Mouse (Mus musculus): ENCODE results near the gene Drd4.
A peak's percentile ranks its signal among the peaks of the same experiment; 100 is the strongest.
"Not testable (repeated sequence)": the region's sequence is repeated elsewhere in the genome, so short reads cannot be mapped to it uniquely, and the experiment has no call there.

Gene Drd4

GRCm38 (mm10) chr7:141291921-141292582, at the start of gene Drd4:
Gene Drd4, plus strand, starts transcription at chr7:141292006.
- peak; percentile 31 for DNase-seq

- not testable (repeated sequence) for DNase-seq
These were observed 41.3 kb upstream of the Drd4 start for GRCm38 (mm10) chr7:141250486-141250885.

DNA sequence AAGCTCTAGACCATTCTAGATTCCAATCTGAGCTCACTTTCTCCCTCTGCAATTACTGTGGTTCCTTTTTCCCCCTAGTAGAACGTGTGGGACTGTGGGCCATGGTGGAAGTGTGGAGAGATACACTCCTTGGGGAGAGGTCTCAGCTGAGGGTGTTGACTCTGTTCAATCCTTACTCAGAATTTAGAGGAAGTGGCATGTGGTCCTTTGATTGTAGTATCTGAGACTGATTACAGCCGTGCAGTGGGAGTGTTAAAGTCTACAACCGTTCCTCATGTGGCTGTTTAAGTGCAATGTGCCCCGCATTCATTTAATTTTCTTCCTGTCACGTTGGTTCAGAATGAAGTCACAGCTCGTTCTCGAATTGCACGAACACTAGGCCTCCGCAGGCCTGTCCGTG, 35.6 kb upstream of the Drd4 start:
- no peak for DNase-seq

- DNase-seq = no peak
These were observed 30.3 kb upstream of the Drd4 start for GRCm38 (mm10) chr7:141261480-141261879.

DNA sequence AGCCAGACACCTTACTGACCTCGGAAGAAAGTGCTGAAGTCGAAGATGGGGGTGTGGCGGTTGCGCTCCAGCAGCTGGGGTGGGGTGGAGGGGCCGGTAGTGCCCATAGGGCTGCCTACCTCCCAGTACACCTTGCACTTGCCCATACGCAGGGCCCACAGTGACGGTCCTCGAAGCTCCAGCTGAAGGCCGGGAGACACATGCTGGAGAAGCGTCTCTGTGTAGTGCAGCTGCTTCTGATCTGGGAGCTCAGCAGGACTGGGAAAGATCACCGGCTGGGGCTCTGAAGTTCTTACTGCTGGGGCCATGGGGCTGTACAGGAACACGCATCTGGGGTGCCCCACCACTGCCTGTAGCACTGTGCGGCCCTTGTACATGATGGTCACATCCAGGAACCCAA, 28.2 kb upstream of the Drd4 start:
- no peak for DNase-seq

DNA sequence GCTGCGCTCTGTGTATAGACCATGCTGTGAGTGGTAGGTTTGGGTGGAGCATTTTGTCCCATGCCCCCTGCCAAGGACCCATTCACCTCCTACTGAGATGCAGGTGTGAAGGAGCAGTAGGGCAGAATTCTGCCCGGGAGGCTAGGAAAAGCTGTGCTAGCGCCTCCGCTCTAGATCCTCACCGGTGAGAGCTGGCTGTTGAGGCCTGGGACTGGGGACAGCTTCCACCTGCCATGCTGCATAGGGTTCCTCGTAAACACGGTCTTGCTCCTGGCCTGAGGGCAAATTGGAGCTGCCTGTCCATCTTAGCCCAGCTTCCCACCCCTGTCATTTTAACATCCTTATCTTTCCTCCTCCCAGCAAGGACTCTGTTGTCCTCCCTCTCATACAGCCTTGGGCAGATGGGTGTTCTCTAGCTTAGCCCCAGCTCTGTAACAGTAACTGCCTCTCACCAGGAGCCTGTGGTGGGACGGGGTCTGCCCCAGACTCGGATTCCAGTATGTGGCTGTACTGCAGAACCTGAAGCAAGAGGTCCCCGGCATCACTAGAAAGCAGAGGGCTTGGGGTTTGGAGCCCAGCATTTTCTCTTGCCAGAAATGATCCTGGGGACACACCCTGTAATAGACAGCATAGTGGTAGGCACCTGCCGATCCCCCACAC, 27.6 kb upstream of the Drd4 start:
- DNase-seq = no peak

DNA sequence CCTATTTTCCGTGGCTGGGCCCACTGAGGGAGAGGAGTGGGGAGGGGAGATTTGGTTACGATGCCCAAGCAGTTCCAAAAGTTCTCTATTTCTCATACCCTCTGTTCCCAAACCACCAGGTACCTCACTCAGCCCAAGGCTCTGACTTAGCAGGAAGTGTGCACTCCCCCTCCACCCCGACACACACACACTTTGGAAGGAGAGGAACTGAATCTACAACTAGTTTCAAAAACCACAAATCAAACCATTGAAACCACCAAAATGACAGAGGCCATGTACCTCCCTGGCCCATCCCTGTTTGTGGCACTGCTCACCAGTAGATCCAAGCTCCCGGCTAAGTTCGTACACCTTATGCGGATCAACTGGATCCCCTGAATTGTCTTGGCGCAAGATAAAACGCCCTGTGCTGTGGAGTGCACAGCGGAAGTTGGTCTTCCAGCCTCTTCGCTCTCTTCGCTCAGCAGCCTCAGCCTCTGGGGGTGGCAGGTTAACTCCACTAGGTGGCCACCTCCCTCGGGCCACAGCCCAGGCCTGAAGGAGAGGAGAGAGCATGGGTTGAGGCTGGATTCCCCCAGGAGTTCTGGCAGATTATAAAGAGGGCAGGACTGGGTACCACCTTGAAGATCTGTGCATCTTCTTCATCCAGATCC, 26.9 kb upstream of the Drd4 start:
- DNase-seq = no peak

DNA sequence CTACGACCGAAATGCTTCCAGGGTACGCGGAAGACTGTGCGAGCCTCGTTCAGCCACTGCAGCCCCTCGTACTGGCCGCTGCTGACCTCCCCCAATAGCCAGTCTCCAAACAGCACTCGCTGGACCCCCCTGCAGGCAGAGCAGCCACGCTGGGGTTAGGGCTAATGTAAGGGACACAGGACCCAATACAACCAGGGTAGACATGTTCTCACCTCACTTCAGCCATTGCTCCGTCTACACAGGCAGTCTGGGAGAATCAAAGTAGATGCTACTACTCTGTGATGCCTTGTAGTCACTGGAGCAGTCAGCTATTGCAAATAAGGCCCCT, 26.4 kb upstream of the Drd4 start:
- DNase-seq = no peak

GRCm38 (mm10) chr7:141265739-141266561, 25.9 kb upstream of the Drd4 start, which contains the start of gene Irf7:
Gene Irf7, minus strand, starts transcription at chr7:141266481.
- no peak for DNase-seq

DNA sequence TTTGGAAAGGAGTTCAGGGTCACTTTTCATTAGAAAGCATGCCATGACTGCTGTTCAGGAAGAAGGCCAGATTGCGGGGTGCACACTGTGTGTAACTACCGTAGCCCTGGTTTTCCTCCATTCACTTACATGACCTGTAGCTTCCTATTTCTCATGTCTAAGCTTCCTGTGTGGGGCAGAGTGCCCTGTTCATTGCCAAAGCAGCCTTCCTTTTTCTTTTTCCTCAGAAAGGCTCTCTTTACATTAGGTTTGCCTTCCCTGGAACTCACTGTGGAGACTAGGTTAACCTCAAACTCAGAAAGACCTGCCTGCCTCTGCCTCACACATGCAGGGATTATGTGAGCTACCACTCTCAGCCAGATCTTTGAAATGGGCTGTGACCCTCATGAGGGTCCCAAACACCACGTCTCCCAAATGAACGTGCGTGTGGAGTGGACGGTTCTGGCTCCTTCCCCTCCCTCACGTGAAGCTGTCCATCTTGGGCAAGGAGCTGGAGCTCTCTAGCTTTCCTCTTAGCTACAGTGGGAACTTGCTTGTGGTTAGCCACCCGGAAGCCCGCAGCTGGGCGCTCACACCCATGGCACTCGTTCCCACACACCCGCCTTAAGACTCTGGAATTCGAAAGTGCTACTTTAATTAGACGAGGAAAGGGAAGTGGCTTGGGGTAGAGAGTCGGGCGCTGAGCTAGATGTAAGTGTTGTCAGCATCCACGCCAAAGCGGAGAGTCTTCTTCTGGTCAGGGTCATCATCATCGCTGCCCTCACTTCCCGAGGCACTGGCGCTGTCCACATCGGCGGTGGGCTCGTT, 23.1 kb upstream of the Drd4 start:
- no peak for DNase-seq

- no peak for DNase-seq
These were observed 22.6 kb upstream of the Drd4 start for GRCm38 (mm10) chr7:141269273-141269545.

DNA sequence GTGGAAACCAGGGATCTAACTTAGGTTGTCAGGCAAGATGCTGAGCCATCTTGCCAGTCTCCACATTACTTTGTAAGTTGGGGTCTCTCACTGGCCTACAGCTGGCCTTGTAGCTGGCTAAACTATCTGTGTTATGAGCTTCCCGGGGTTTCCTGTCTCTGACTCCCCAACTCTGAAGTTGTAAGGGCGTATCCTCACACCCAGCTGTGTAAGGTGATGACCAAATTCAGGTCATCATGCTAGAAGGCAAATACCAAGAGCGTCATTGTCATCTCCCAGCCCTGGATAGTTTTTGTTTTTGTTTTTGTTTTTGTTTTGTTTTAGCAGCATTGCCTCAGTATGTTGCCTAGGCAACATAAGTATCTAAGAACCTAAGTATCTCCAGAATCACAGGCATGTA, 21.2 kb upstream of the Drd4 start:
- no peak for DNase-seq

DNA sequence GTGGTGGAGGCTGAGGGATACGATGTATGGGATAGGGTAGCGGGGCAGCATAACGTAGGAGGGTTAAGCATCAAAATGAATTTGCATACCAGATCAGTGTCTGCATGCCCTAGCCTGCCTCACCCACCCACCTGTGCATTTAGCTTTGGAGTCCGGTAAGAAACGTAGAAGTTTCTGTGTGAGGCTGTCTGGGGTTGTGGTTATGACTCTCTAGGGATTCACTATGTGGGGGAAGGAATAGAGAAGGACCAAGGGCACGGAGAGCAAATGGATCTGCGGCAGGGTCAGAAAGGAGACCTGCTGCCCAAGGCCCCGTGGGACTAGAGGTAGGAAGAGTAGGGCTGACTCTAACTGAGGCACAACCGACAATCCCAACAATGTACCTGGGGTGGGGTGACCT, 16.4 kb upstream of the Drd4 start:
- no peak for DNase-seq

DNA sequence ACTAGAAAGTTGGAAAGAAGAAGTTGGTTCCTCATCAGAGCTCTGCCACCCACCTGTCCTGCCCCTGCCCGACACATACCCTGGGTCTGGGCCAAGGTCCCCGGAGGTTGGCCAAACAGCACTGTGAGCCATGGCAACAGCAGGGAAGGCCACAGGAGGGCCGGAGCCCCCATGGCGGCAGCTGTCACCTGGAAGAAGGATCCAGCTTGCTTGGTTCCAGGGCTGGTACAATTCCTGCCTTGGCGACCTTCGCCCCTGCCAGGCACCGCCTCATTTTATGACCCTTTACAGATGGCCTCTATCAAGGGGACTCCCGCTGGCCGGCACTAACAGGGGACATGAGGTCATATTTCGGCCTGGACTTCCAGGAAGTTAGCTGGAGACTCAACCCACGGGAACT, 15.3 kb upstream of the Drd4 start, which contains the start of gene Cdhr5:
Cdhr5 (minus strand) TSS at position 241 of the 400 bp plus-strand sequence.
- DNase-seq = no peak

GRCm38 (mm10) chr7:141277701-141278678, 13.8 kb upstream of the Drd4 start:
- no peak for DNase-seq

GRCm38 (mm10) chr7:141278766-141279590, 12.8 kb upstream of the Drd4 start, which contains the start of gene Sct:
Gene Sct, minus strand, starts transcription at chr7:141279133.
- no peak for DNase-seq

DNA sequence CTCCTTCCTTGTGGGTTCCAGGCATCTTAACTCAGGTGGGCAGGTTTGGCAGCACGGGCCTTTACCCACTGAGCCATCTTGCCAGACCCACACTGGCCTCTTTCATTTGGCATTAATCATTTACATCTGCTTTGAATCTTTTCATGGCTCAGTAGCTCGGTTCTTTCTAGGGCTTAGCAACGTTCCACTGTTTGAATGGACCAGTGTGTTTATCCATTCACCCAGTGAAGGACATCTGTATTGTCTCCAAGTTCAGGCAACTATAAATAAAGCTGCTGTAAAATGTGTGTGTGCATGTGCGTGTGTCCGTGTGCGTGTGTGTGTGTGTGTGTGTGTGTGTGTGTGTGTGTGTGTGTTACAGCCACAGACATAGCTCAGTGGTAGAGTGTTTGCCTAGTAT, 10.4 kb upstream of the Drd4 start:
- no peak for DNase-seq

- DNase-seq = no peak
These were observed 9.1 kb upstream of the Drd4 start for GRCm38 (mm10) chr7:141282756-141283155.

GRCm38 (mm10) chr7:141288042-141288441, 3.8 kb upstream of the Drd4 start:
- no peak for DNase-seq

GRCm38 (mm10) chr7:141292583-141293388, 980 bp downstream of the Drd4 start:
- no peak for DNase-seq

Measured in right cerebral cortex, adult 18-20 months (tissue).